Mouse (Mus musculus): ENCODE measurements at regions not wholly inside any gene's neighbourhood (a gene's known extent, or its start where the extent isn't known, plus 50 kb on each side); places are given as distances from the start of the nearest gene placed in this dataset.

- no peaks in the 10 kb centered on the region for H3K4me1 ChIP-seq
- ATAC-seq (ENCODE audit: low FRiP score, low read depth) = no peak
- H3K4me2 ChIP-seq (replicated peaks) = no peak overlapping the region
- no peaks in the 10 kb centered on the region for H3K9me3 ChIP-seq
- WGBS = 48% methylated on average over 3 of the region's 3 CpGs
- no peak overlapping the region for H3K4me3 ChIP-seq
- no peak overlapping the region for H3K27ac ChIP-seq
- no peak overlapping the region for H3K9ac ChIP-seq
- no peaks in the 10 kb centered on the region for H3K27me3 ChIP-seq (replicated peaks)
- H3K36me3 ChIP-seq = no peaks in the 10 kb centered on the region
These were observed 84.9 kb downstream of the Impad1 start for GRCm38 (mm10) chr4:4708261-4708660.

GRCm38 (mm10) chr4:4699102-4699501 is 94.1 kb downstream of the Impad1 start:
- Histone ChIP-seq H3K27me3 (replicated peaks) (no peaks in the 10 kb centered on the region), H3K27ac (no peak overlapping the region), H3K4me3 (no peak overlapping the region), H3K36me3 (no peaks in the 10 kb centered on the region), H3K4me2 (replicated peaks) (no peak overlapping the region), H3K9ac (no peak overlapping the region), H3K9me3 (no peaks in the 10 kb centered on the region), H3K4me1 (no peaks in the 10 kb centered on the region)
- no peak for ATAC-seq (ENCODE audit: low FRiP score, low read depth)
- 90% methylated on average over 2 of the region's 2 CpGs for WGBS

DNA sequence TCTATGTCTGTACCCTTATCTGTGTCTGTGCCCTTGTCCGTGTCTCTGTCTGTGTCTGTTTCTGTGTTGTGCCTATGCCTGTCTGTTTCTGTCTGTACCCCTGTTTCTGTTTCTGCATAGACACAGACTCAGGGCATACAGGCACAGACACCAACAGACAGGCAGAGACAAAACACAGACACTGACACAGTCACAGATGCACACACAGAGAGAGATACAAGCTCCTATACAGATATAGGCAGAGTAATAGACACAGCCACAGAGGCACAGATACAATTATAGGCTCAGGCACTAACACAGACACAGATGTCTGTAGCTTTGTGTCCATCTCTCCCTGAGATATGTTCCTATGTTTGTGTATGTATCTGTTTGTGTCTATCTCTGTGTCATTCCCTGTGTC is 97.7 kb downstream of the Impad1 start:
- no peak overlapping the region for H3K9ac ChIP-seq
- H3K4me2 ChIP-seq (replicated peaks) = no peak overlapping the region

DNA sequence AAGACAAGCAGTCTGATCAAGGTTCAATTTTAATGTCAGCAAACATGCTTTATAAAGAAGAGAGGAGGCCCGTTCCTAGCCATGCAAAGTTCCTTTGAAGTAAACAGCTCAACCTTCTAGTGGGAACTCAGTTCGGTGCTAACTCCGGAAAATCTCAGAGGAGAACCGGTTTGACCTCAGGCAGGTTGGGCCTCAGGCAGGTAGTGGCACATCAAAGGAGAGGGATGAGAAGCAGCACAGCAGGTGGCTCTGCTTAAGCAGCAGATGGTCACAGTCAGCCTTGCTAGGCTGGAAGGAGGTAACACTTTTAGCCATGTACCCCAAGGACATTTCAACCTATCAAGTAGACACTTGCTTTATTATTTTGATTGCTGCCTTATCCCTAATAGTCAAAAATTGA is 106.2 kb downstream of the Impad1 start:
- no peaks in the 10 kb centered on the region for H3K9me3 ChIP-seq
- H3K4me3 ChIP-seq = no peak overlapping the region
- H3K9ac ChIP-seq = no peak overlapping the region
- ATAC-seq (ENCODE audit: low FRiP score, low read depth) = no peak
- no peaks in the 10 kb centered on the region for H3K4me1 ChIP-seq
- no peak overlapping the region for H3K4me2 ChIP-seq (replicated peaks)
- 37% methylated on average over 4 of the region's 4 CpGs for WGBS
- no peaks in the 10 kb centered on the region for H3K27me3 ChIP-seq (replicated peaks)
- no peaks in the 10 kb centered on the region for H3K36me3 ChIP-seq
- no peak overlapping the region for H3K27ac ChIP-seq

More for the DNA sequence above, 97.7 kb downstream of the Impad1 start:
- Histone ChIP-seq H3K27me3 (replicated peaks) (no peaks in the 10 kb centered on the region), H3K27ac (no peak overlapping the region), H3K9me3 (no peaks in the 10 kb centered on the region), H3K36me3 (no peaks in the 10 kb centered on the region), H3K4me3 (no peak overlapping the region), H3K4me1 (no peaks in the 10 kb centered on the region)
- ATAC-seq (ENCODE audit: low FRiP score, low read depth) = no peak
- WGBS = 75% methylated on average over 1 of the region's 1 CpGs

- Histone ChIP-seq H3K36me3 (no peaks in the 10 kb centered on the region), H3K27ac (no peak overlapping the region), H3K4me1 (no peaks in the 10 kb centered on the region), H3K9me3 (no peaks in the 10 kb centered on the region), H3K4me3 (no peak overlapping the region), H3K4me2 (replicated peaks) (no peak overlapping the region), H3K9ac (no peak overlapping the region), H3K27me3 (replicated peaks) (no peaks in the 10 kb centered on the region)
- no peak for ATAC-seq (ENCODE audit: low FRiP score, low read depth)
These were observed 118.5 kb downstream of the Impad1 start for GRCm38 (mm10) chr4:4674607-4675006.

DNA sequence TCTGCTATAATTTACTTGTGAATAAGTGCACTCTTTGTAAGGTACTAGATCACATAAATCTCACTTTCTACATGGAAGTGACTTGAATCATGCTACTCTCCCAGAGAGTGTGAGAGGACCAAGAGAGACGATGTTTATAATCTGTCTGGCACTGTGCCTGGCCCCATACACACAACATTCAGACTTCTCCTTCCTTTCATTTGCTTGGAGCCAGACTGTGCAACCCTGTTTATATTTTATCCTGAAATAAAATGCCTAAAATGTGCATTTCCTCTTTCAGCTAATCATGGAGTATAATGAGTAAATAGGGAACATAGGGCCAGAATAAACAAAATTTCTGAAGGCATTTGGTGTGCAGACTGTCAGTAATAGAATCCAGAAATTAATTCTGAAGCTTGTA is 142.9 kb downstream of the Impad1 start:
- no peaks in the 10 kb centered on the region for H3K36me3 ChIP-seq
- H3K4me2 ChIP-seq (replicated peaks) = no peak overlapping the region
- H3K27me3 ChIP-seq (replicated peaks) = no peaks in the 10 kb centered on the region
- H3K9me3 ChIP-seq = no peaks in the 10 kb centered on the region
- H3K9ac ChIP-seq = no peak overlapping the region
- H3K4me1 ChIP-seq = no peaks in the 10 kb centered on the region
- H3K4me3 ChIP-seq = no peak overlapping the region
- WGBS = 75% methylated on average over 1 of the region's 1 CpGs
- no peak for ATAC-seq (ENCODE audit: low FRiP score, low read depth)
- H3K27ac ChIP-seq = no peak overlapping the region

DNA sequence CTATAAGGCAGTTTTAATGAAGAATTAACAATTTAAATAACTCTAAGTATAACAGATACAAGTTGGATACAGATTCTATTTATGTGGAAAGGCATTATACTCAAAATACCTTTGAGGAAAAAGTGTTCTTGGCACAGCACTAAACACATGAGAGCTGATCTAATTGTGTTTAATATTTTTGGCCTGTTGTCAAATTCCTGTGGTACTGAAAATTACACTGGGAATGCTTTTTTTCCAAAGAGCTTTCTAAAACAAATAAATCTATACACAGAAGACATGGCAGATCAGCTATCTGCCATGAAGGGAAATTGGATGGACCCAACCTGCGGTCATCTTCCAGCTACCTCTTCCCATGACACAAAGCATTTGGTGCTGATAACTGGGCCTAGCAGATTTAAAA is 147.9 kb downstream of the Impad1 start:
- Histone ChIP-seq H3K9ac (no peak overlapping the region), H3K9me3 (no peaks in the 10 kb centered on the region), H3K36me3 (no peaks in the 10 kb centered on the region), H3K27ac (no peak overlapping the region), H3K4me3 (no peak overlapping the region), H3K4me1 (no peaks in the 10 kb centered on the region), H3K27me3 (replicated peaks) (no peaks in the 10 kb centered on the region), H3K4me2 (replicated peaks) (no peak overlapping the region)
- WGBS = 96% methylated on average over 1 of the region's 1 CpGs
- no peak for ATAC-seq (ENCODE audit: low FRiP score, low read depth)

DNA sequence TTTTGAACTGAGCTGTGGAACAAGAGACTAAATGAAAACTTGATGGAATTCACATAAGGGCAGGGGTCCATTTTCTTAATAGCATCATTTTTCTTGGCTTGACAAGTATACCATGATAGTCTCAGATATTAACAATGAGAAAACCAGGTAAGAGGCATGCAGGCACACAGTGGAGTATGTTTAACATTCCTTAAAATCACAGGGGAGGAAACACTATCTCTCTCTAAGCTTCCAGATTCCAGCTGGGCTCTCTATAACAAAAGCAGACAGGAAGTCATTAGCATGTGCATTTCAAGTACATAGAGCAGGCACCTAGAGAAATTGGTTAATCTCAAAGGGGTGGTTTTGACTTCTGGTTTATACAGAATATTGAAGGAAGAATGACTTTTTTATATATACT is 156.9 kb downstream of the Impad1 start:
- H3K36me3 ChIP-seq = no peaks in the 10 kb centered on the region
- no peak overlapping the region for H3K4me3 ChIP-seq
- no peaks in the 10 kb centered on the region for H3K9me3 ChIP-seq
- H3K9ac ChIP-seq = no peak overlapping the region
- H3K4me1 ChIP-seq = no peaks in the 10 kb centered on the region
- H3K4me2 ChIP-seq (replicated peaks) = no peak overlapping the region
- no peak for ATAC-seq (ENCODE audit: low FRiP score, low read depth)
- no peaks in the 10 kb centered on the region for H3K27me3 ChIP-seq (replicated peaks)
- H3K27ac ChIP-seq = no peak overlapping the region

DNA sequence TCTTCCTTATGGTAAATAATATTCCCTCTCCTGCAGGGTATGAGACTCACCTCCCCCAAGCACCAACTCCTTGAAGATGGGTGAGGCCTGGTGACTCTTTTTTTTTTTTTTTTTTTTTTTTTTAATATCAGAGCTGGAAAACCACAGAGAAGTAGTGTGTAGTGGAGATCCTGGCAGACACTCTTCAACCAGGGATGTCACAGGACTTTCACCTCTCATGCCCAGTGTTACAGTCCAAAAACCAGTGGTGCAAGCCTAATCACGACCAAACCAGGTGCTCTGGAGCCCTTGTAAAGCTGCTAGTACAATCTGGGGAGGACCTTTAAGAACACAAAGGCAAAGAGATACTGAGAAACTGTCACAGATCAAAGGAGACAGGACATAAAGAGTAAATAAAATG is 157.3 kb downstream of the Impad1 start:
- no peak for ATAC-seq (ENCODE audit: low FRiP score, low read depth)
- no peak overlapping the region for H3K4me2 ChIP-seq (replicated peaks)
- no peak overlapping the region for H3K27ac ChIP-seq
- H3K9ac ChIP-seq = no peak overlapping the region
- H3K4me1 ChIP-seq = no peaks in the 10 kb centered on the region
- H3K36me3 ChIP-seq = no peaks in the 10 kb centered on the region
- no peak overlapping the region for H3K4me3 ChIP-seq
- no peaks in the 10 kb centered on the region for H3K27me3 ChIP-seq (replicated peaks)
- H3K9me3 ChIP-seq = no peaks in the 10 kb centered on the region
- 18% methylated on average over 1 of the region's 1 CpGs for WGBS

DNA sequence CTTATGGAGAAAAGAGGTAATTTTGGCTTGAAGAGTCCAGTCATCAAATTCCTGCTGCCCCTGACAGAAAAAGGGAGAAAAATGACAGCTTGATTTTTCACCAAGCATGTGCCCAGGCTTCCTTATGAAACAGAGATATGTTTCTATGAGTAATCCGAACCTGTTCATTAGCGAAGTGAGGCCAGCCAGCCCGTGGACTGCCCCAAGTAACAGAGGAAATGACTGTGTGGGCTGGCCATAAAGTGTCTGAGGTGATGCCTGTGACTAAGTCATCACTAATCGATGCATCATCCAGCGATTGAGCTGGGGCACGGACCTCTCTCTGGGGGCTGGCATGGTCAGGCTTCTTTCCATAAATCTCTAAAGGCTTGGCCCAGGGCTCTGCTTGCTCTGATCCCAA is 157.8 kb downstream of the Impad1 start:
- Histone ChIP-seq H3K36me3 (no peaks in the 10 kb centered on the region), H3K9ac (no peak overlapping the region), H3K27ac (no peak overlapping the region), H3K27me3 (replicated peaks) (no peaks in the 10 kb centered on the region), H3K9me3 (no peaks in the 10 kb centered on the region), H3K4me1 (no peaks in the 10 kb centered on the region), H3K4me2 (replicated peaks) (no peak overlapping the region), H3K4me3 (no peak overlapping the region)
- 49% methylated on average over 6 of the region's 6 CpGs for WGBS
- 0 out of 2 replicates have a peak, but pooled peaks have one; percentile 41 for ATAC-seq (ENCODE audit: low FRiP score, low read depth)

GRCm38 (mm10) chr4:4634646-4635045 is 158.5 kb downstream of the Impad1 start:
- Histone ChIP-seq H3K27ac (no peak overlapping the region), H3K4me3 (no peak overlapping the region), H3K9me3 (no peaks in the 10 kb centered on the region), H3K4me1 (no peaks in the 10 kb centered on the region), H3K9ac (no peak overlapping the region), H3K36me3 (no peaks in the 10 kb centered on the region), H3K4me2 (replicated peaks) (no peak overlapping the region), H3K27me3 (replicated peaks) (no peaks in the 10 kb centered on the region)
- WGBS = 34% methylated on average over 3 of the region's 3 CpGs
- ATAC-seq (ENCODE audit: low FRiP score, low read depth) = no peak

DNA sequence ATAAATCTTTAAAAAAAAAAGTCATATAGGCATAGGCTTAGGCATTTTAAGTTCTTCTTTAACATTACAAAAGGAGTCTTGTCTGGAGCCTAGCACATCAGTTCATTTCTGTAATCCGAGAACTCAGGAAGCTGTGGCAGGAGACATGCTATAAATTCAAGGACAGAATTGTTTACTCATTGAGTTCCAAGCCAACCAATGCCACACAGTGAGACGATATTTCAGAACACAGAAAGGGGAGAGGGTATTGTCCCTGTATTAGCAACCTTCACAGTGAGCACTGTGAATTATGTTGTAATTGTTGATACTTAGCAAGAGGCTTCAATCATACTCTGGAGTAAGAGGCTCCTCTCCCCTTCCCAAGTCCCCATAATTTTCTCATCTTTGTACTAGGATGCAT is 162.4 kb downstream of the Impad1 start:
- H3K4me2 ChIP-seq (replicated peaks) = no peak overlapping the region
- H3K36me3 ChIP-seq = no peaks in the 10 kb centered on the region
- no peak for ATAC-seq (ENCODE audit: low FRiP score, low read depth)
- 50% methylated on average over 2 of the region's 2 CpGs for WGBS
- H3K9ac ChIP-seq = no peak overlapping the region
- no peaks in the 10 kb centered on the region for H3K9me3 ChIP-seq
- H3K4me3 ChIP-seq = no peak overlapping the region
- no peak overlapping the region for H3K27ac ChIP-seq
- H3K4me1 ChIP-seq = no peaks in the 10 kb centered on the region
- no peaks in the 10 kb centered on the region for H3K27me3 ChIP-seq (replicated peaks)

- no peak overlapping the region for H3K27ac ChIP-seq
- no peak overlapping the region for H3K4me2 ChIP-seq (replicated peaks)
- no peaks in the 10 kb centered on the region for H3K4me1 ChIP-seq
- H3K4me3 ChIP-seq = no peak overlapping the region
- no peak overlapping the region for H3K9ac ChIP-seq
- 80% methylated on average over 1 of the region's 1 CpGs for WGBS
- H3K27me3 ChIP-seq (replicated peaks) = no peaks in the 10 kb centered on the region
- ATAC-seq (ENCODE audit: low FRiP score, low read depth) = no peak
- H3K36me3 ChIP-seq = no peaks in the 10 kb centered on the region
- no peaks in the 10 kb centered on the region for H3K9me3 ChIP-seq
These were observed 163.9 kb downstream of the Impad1 start for GRCm38 (mm10) chr4:4629251-4629650.

GRCm38 (mm10) chr4:4623840-4624239 is 169.3 kb downstream of the Impad1 start:
- WGBS = 64% methylated on average over 3 of the region's 3 CpGs

More at GRCm38 (mm10) chr4:4623840-4624239, 169.3 kb downstream of the Impad1 start:
- Histone ChIP-seq H3K27ac (no peak overlapping the region), H3K9me3 (no peaks in the 10 kb centered on the region), H3K27me3 (replicated peaks) (no peaks in the 10 kb centered on the region), H3K36me3 (no peaks in the 10 kb centered on the region), H3K4me1 (no peaks in the 10 kb centered on the region), H3K9ac (no peak overlapping the region), H3K4me3 (no peak overlapping the region), H3K4me2 (replicated peaks) (no peak overlapping the region)
- no peak for ATAC-seq (ENCODE audit: low FRiP score, low read depth)

Measured in neural tube, embryonic 12.5 days (tissue).